Comparison of ENCODE assay signal across 37 mouse cellular contexts in genomic region chr4:71725889-71726288, GRCm38 (mm10). TPM values are rescaled to one million over a fixed set of nuclear protein-coding genes. Genes with fewer than 3 reads are reported as not detected.
"Had no signal": no experiment of that assay in that cellular context is flagged by ENCODE, and none has a peak within 500 bp of the region (broad histone marks: within the 10 kb centered on the region; RNA-seq: fewer than 3 reads in every experiment).

No protein-coding gene starts in this region.

- H3K27me3 ChIP-seq: heart, embryonic 13.5 days; heart, embryonic 15.5 days; hindbrain, embryonic 12.5 days; hindbrain, embryonic 15.5 days; limb, embryonic 13.5 days; limb, embryonic 15.5 days; liver, embryonic 12.5 days had no signal

- DNase-seq: gastrocnemius, adult 2 months; gastrocnemius, postnatal 10 days; gastrocnemius, postnatal 25 days; heart, adult 11 months; heart, adult 2 months; heart, postnatal 14 days; heart, postnatal 36 days; kidney, adult 11 months; kidney, adult 8-10 months; kidney, postnatal 14 days; kidney, postnatal 36 days; layer of hippocampus, adult 9-11 months; layer of hippocampus, postnatal 36 days had no signal

- H3K36me3 ChIP-seq: heart, embryonic 13.5 days; heart, embryonic 15.5 days; hindbrain, embryonic 12.5 days; hindbrain, embryonic 15.5 days; limb, embryonic 13.5 days; limb, embryonic 15.5 days; liver, embryonic 12.5 days had no signal

- ATAC-seq: hindbrain, postnatal 0 days; intestine, embryonic 16.5 days; liver, embryonic 12.5 days had no signal

- H3K4me1 ChIP-seq: heart, embryonic 13.5 days; heart, embryonic 15.5 days; hindbrain, embryonic 15.5 days; limb, embryonic 13.5 days; limb, embryonic 15.5 days; liver, embryonic 12.5 days had no signal

- H3K4me3 ChIP-seq: gastrocnemius, adult 2 months; heart, adult 2 months; heart, embryonic 13.5 days; heart, embryonic 15.5 days; hindbrain, embryonic 12.5 days; hindbrain, embryonic 15.5 days; limb, embryonic 13.5 days; limb, embryonic 15.5 days; liver, embryonic 12.5 days had no signal

- H3K27ac ChIP-seq: gastrocnemius, adult 2 months; heart, adult 2 months; heart, embryonic 13.5 days; heart, embryonic 15.5 days; hindbrain, embryonic 12.5 days; hindbrain, embryonic 15.5 days; hindbrain, postnatal 0 days; kidney, postnatal 0 days; limb, embryonic 13.5 days; limb, embryonic 15.5 days; liver, embryonic 12.5 days; liver, embryonic 14.5 days had no signal

- H3K4me2 ChIP-seq: heart, embryonic 11.5 days; heart, embryonic 13.5 days; heart, embryonic 15.5 days; hindbrain, embryonic 12.5 days; hindbrain, embryonic 15.5 days; limb, embryonic 13.5 days; limb, embryonic 15.5 days; liver, embryonic 12.5 days had no signal

- H3K9me3 ChIP-seq: heart, embryonic 15.5 days; hindbrain, embryonic 12.5 days; hindbrain, embryonic 15.5 days; limb, embryonic 13.5 days; limb, embryonic 15.5 days; liver, embryonic 12.5 days had no signal

- H3K9ac ChIP-seq: heart, embryonic 13.5 days; heart, embryonic 15.5 days; hindbrain, embryonic 12.5 days; hindbrain, embryonic 15.5 days; limb, embryonic 13.5 days; limb, embryonic 15.5 days; liver, embryonic 12.5 days; liver, embryonic 14.5 days had no signal

RNA-seq across cellular contexts. Expression of gene Gm11232, which starts 31.9 kb away (rescaled TPM):
- total RNA-seq: gastrocnemius, adult 2 months; gastrocnemius, postnatal 10 days; gastrocnemius, postnatal 25 days; heart, adult 2 months; heart, postnatal 14 days; heart, postnatal 36 days; hematopoietic stem cell, adult 5-6 weeks; hindbrain, postnatal 0 days; layer of hippocampus, adult 18-20 months; layer of hippocampus, adult 8-10 months; layer of hippocampus, postnatal 14 days; layer of hippocampus, postnatal 36 days; left cerebral cortex, adult 18-20 months; left cerebral cortex, adult 8-10 months; left cerebral cortex, postnatal 14 days; left cerebral cortex, postnatal 36 days; liver, adult 2 months had no signal
- polyA plus RNA-seq: frontal cortex, adult 2 months; heart, adult 2 months; heart, embryonic 15.5 days; heart, postnatal 0 days; hindbrain, embryonic 12.5 days; hindbrain, embryonic 15.5 days; hindbrain, postnatal 0 days; limb, embryonic 13.5 days; limb, embryonic 15.5 days; liver, adult 2 months; liver, embryonic 12.5 days; liver, embryonic 14.5 days; liver, embryonic 16.5 days had no signal
